Mouse (Mus musculus): ENCODE results near the gene Cks1b.

DNA sequence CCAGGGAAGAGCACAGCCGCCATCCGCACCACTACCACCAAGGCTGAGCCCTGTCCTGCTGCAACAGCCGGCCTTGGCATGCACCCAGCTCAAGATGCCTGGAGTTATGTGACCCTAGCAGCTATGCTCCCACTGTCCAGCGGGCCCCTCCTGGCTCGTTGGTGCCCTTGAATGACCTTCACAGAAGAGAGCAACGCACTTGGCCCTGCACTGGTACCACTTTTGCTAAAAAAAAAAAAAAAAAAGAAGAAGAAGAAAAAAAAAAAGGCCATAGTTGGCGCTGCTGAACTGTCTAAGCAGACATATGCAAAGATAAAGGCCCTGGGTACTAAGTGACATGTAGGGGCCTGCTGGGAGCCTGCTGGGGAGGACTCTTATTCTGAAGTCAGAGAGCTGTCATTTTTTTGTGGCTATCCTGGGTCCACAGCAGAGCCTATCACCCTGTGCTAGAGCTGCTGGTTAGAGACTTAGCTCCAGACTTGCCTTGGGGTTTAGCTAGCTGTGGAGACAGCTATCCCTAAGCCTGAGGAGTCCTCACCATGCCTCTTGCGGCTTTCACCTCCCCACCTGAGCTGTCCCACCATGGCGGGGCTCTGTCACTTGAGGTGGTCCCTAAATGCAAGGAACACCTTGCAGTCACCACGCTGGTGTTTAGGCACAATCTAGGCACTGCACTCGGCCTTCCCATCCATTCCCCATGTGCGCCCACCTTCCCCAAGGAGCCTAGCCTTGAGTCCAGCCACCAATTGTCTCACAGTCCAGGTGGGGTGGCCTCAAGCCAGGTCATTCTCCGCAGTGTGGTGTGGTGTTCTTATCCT, 30.7 kb upstream of the Cks1b start:
- no peak for TF ChIP-seq GATA1 (IDR thresholded peaks at IDR 0.05; ENCODE audit: low read length)
- no peak for TF ChIP-seq TAL1 (IDR thresholded peaks at IDR 0.05; ENCODE audit: low read length)

Data from erythroblast, embryonic 14.5 days (primary cell).